Mouse (Mus musculus): Measurements from ENCODE around the gene Zfpm1.

Gene Zfpm1

GRCm38 (mm10) chr8:122274651-122275391 is 7.1 kb upstream of the Zfpm1 start:
- no peak for DNase-seq (ENCODE audit: low read depth, low spot score)

- DNase-seq (ENCODE audit: low read depth, low spot score) = no peak
Observed at GRCm38 (mm10) chr8:122276308-122276707, 5.6 kb upstream of the Zfpm1 start.

GRCm38 (mm10) chr8:122277204-122277995 is 4.5 kb upstream of the Zfpm1 start:
- DNase-seq (ENCODE audit: low read depth, low spot score) = peak; percentile 48

- no peak for DNase-seq (ENCODE audit: low read depth, low spot score)
Observed at GRCm38 (mm10) chr8:122280156-122280555, 1.8 kb upstream of the Zfpm1 start.

- peak; percentile 63 for DNase-seq (ENCODE audit: low read depth, low spot score)
Observed at GRCm38 (mm10) chr8:122280588-122281316, 1.2 kb upstream of the Zfpm1 start.

- DNase-seq (ENCODE audit: low read depth, low spot score) = peak; percentile 99
Observed at GRCm38 (mm10) chr8:122281317-122282034, 465 bp upstream of the Zfpm1 start.

GRCm38 (mm10) chr8:122282501-122283355 is 787 bp downstream of the Zfpm1 start:
- DNase-seq (ENCODE audit: low read depth, low spot score) = peak; percentile 40

GRCm38 (mm10) chr8:122283356-122284202 is 1.6 kb downstream of the Zfpm1 start:
- DNase-seq (ENCODE audit: low read depth, low spot score) = peak; percentile 29

GRCm38 (mm10) chr8:122284203-122284658 is 2.3 kb downstream of the Zfpm1 start:
- DNase-seq (ENCODE audit: low read depth, low spot score) = peak; percentile 67

GRCm38 (mm10) chr8:122284659-122285261 is 2.8 kb downstream of the Zfpm1 start:
- no peak for DNase-seq (ENCODE audit: low read depth, low spot score)

- DNase-seq (ENCODE audit: low read depth, low spot score) = no peak
Observed at GRCm38 (mm10) chr8:122285727-122286126, 3.8 kb downstream of the Zfpm1 start.

GRCm38 (mm10) chr8:122286899-122287298 is 5.0 kb downstream of the Zfpm1 start:
- DNase-seq (ENCODE audit: low read depth, low spot score) = no peak

GRCm38 (mm10) chr8:122287742-122288141 is 5.8 kb downstream of the Zfpm1 start:
- no peak for DNase-seq (ENCODE audit: low read depth, low spot score)

- DNase-seq (ENCODE audit: low read depth, low spot score) = no peak
Observed at GRCm38 (mm10) chr8:122288344-122288743, 6.4 kb downstream of the Zfpm1 start.

GRCm38 (mm10) chr8:122291075-122291474 is 9.1 kb downstream of the Zfpm1 start:
- DNase-seq (ENCODE audit: low read depth, low spot score) = no peak

- DNase-seq (ENCODE audit: low read depth, low spot score) = no peak
Observed at GRCm38 (mm10) chr8:122291549-122291948, 9.6 kb downstream of the Zfpm1 start.

GRCm38 (mm10) chr8:122293484-122293883 is 11.5 kb downstream of the Zfpm1 start:
- DNase-seq (ENCODE audit: low read depth, low spot score) = no peak

- peak; percentile 72 for DNase-seq (ENCODE audit: low read depth, low spot score)
Observed at GRCm38 (mm10) chr8:122294273-122294683, 12.3 kb downstream of the Zfpm1 start.

GRCm38 (mm10) chr8:122295389-122295788 is 13.4 kb downstream of the Zfpm1 start:
- no peak for DNase-seq (ENCODE audit: low read depth, low spot score)

Measured in ES-CJ7 (cell line).